Mouse (Mus musculus) layer of hippocampus, adult 2 months (tissue): ENCODE measurements around the gene Lrcol1. TPM values are rescaled to one million over a fixed set of nuclear protein-coding genes. Genes with fewer than 3 reads are reported as not detected.

Source experiments
- DNase-seq, 2 experiments: peaks; one replicate each; pipeline ENCODE4 v3.0.0; 2022; ENCODE audit warnings: low spot score in 2 of 2
- H3K27ac ChIP-seq: fragments of 200-600 bp; 2 replicates; pipeline ENCODE4 v1.8.1; 2022
- H3K4me3 ChIP-seq: fragments of 200-600 bp; 2 replicates; pipeline ENCODE4 v1.8.1; 2022; ENCODE audit warnings: mild to moderate bottlenecking
- CTCF ChIP-seq: fragments of 200-600 bp; conservative IDR thresholded peaks from 2 replicates; pipeline ENCODE4 v1.8.1; 2022; ENCODE audit warnings: antibody characterized with exemption, mild to moderate bottlenecking, moderate library complexity
- total RNA-seq, 2 experiments: library from RNA; stranded (reverse); gene quantifications; 2 replicates each; pipeline ENCODE4 v1.2.3; 2021

Gene Lrcol1
- total RNA-seq, 2 experiments from 2014 or later = not detected

- Histone ChIP-seq H3K4me3 (no peak overlapping the region), H3K27ac (no peak overlapping the region)
- no peak for TF ChIP-seq CTCF
- DNase-seq = no peak
These were observed 50.6 kb downstream of the Lrcol1 start for GRCm38 (mm10) chr5:110395006-110395661.

- TF ChIP-seq CTCF = no peak
- no peak for DNase-seq
- H3K4me3 ChIP-seq = no peak overlapping the region
- H3K27ac ChIP-seq = no peak overlapping the region
These were observed 56.6 kb downstream of the Lrcol1 start for GRCm38 (mm10) chr5:110401101-110401500.

GRCm38 (mm10) chr5:110402557-110402956 lies 58.0 kb downstream of the Lrcol1 start:
- no peak for DNase-seq
- Histone ChIP-seq H3K27ac (no peak overlapping the region), H3K4me3 (no peak overlapping the region)
- no peak for TF ChIP-seq CTCF

- TF ChIP-seq CTCF = no peak
- DNase-seq = no peak
- Histone ChIP-seq H3K27ac (no peak overlapping the region), H3K4me3 (no peak overlapping the region)
These were observed 59.4 kb downstream of the Lrcol1 start for GRCm38 (mm10) chr5:110403931-110404330.

Other genes with a start within 250 kb of the Lrcol1 start
- 1 to 10 TPM; 4.4 to 4.9 TPM for gene Plcxd1, start 244.8 kb upstream of the Lrcol1 start, total RNA-seq
- 10 to 100 TPM; 77.3 to 85.6 TPM for gene Gtpbp6, start 236.5 kb upstream of the Lrcol1 start, total RNA-seq
- 10 to 100 TPM; 16.1 to 16.5 TPM for gene Zfp605, start 234.6 kb upstream of the Lrcol1 start, total RNA-seq
- gene Chfr, start 208.9 kb upstream of the Lrcol1 start, total RNA-seq = 10 to 100 TPM; 47.1 to 58.1 TPM
- gene Golga3, start 168.0 kb upstream of the Lrcol1 start, total RNA-seq = 10 to 100 TPM; 46.0 to 48.2 TPM
- 10 to 100 TPM; 34.7 to 41.3 TPM for gene Ankle2, start 113.7 kb upstream of the Lrcol1 start, total RNA-seq
- 10 to 100 TPM; 57.5 to 66.8 TPM for gene Pgam5, start 74.8 kb upstream of the Lrcol1 start, total RNA-seq
- gene Pxmp2, start 58.5 kb upstream of the Lrcol1 start, total RNA-seq = 10 to 100 TPM; 10.5 to 13.5 TPM
- gene Pole, start 58.4 kb upstream of the Lrcol1 start, total RNA-seq = 1 to 10 TPM; 2.1 to 2.3 TPM
- not detected for gene P2rx2, start 1.5 kb upstream of the Lrcol1 start, total RNA-seq
- gene Fbrsl1, start 103.8 kb downstream of the Lrcol1 start, total RNA-seq = 10 to 100 TPM; 79.9 to 94.0 TPM
- gene Galnt9, start 199.6 kb downstream of the Lrcol1 start, total RNA-seq = 100 to 1,000 TPM in 1 of 2 experiments, 10 to 100 TPM in 1; 98.3 to 111 TPM